Mouse (Mus musculus) urinary bladder, postnatal 36 days (tissue): ENCODE measurements around the gene Gm20388.
A peak's percentile ranks its signal among the peaks of the same experiment; 100 is the strongest.

Experiments used
- DNase-seq, 2 experiments: peaks; one replicate each; pipeline ENCODE4 v3.0.0; 2022; ENCODE audit warnings: low spot score in 2 of 2, mixed read lengths in 1 of 2

The Gm20388 gene

GRCm38 (mm10) chr8:122155082-122155643 lies 2244.5 kb downstream of the Gm20388 start:
- DNase-seq: no peak

GRCm38 (mm10) chr8:122155964-122156363 lies 2245.3 kb downstream of the Gm20388 start:
- DNase-seq: no peak

- no peak for DNase-seq
Measured at GRCm38 (mm10) chr8:122157689-122158088, 2247.0 kb downstream of the Gm20388 start.

GRCm38 (mm10) chr8:122160165-122160564 lies 2249.5 kb downstream of the Gm20388 start:
- no peak for DNase-seq

GRCm38 (mm10) chr8:122162992-122163391 lies 2252.4 kb downstream of the Gm20388 start:
- peak; percentile 65 to 80 for DNase-seq

GRCm38 (mm10) chr8:122167204-122167860 lies 2256.7 kb downstream of the Gm20388 start:
- no peak for DNase-seq

- DNase-seq: no peak
Measured at GRCm38 (mm10) chr8:122169446-122169845, 2258.8 kb downstream of the Gm20388 start.

- no peak for DNase-seq
Measured at GRCm38 (mm10) chr8:122171823-122172222, 2261.2 kb downstream of the Gm20388 start.

GRCm38 (mm10) chr8:122174133-122174930 lies 2263.7 kb downstream of the Gm20388 start:
- peak; percentile 43 to 57 for DNase-seq

GRCm38 (mm10) chr8:122178392-122178890 lies 2267.8 kb downstream of the Gm20388 start:
- no peak for DNase-seq

- no peak for DNase-seq
Measured at GRCm38 (mm10) chr8:122179354-122179753, 2268.7 kb downstream of the Gm20388 start.

- no peak for DNase-seq
Measured at GRCm38 (mm10) chr8:122180116-122180515, 2269.5 kb downstream of the Gm20388 start.

GRCm38 (mm10) chr8:122181414-122181813 lies 2270.8 kb downstream of the Gm20388 start:
- DNase-seq: no peak

GRCm38 (mm10) chr8:122181991-122182390 lies 2271.3 kb downstream of the Gm20388 start:
- no peak for DNase-seq

- DNase-seq: no peak
Measured at GRCm38 (mm10) chr8:122186363-122186974, 2275.8 kb downstream of the Gm20388 start.

GRCm38 (mm10) chr8:122187271-122187670 lies 2276.6 kb downstream of the Gm20388 start:
- no peak for DNase-seq

- DNase-seq: no peak
Measured at GRCm38 (mm10) chr8:122190349-122191053, 2279.9 kb downstream of the Gm20388 start.

- DNase-seq: no peak
Measured at GRCm38 (mm10) chr8:122191054-122191376, 2280.4 kb downstream of the Gm20388 start.

GRCm38 (mm10) chr8:122192771-122193170 lies 2282.1 kb downstream of the Gm20388 start:
- no peak for DNase-seq

- DNase-seq: no peak
Measured at GRCm38 (mm10) chr8:122193521-122193920, 2282.9 kb downstream of the Gm20388 start.

- DNase-seq: peak in 1 of 2 experiments; percentile 59
Measured at GRCm38 (mm10) chr8:122194396-122194795, 2283.8 kb downstream of the Gm20388 start.

GRCm38 (mm10) chr8:122197342-122197741 lies 2286.7 kb downstream of the Gm20388 start:
- DNase-seq: no peak
